ENCODE assay signal across 26 mouse cellular contexts in genomic region chr7:76177420-76177819, GRCm38 (mm10). TPM values are rescaled to one million over a fixed set of nuclear protein-coding genes. Genes with fewer than 3 reads are reported as not detected.
DNase-seq lines count a peak whose midpoint lies in the region; ATAC-seq lines count a peak whose summit lies in the region.
"Had no signal": no experiment of that assay in that cellular context is flagged by ENCODE, and none has a peak within 500 bp of the region (broad histone marks: within the 10 kb centered on the region; RNA-seq: fewer than 3 reads in every experiment).

No protein-coding gene starts in this region.

- no peak overlapping the region for H3K27ac ChIP-seq in neural tube, embryonic 11.5 days (ENCODE audit: low read depth, low read length)
- H3K27ac ChIP-seq: embryonic facial prominence, embryonic 15.5 days; forebrain, embryonic 10.5 days; hindbrain, embryonic 10.5 days had no signal

- no peaks in the 10 kb centered on the region for H3K4me1 ChIP-seq in neural tube, embryonic 11.5 days (ENCODE audit: control insufficient read depth, insufficient read depth, low read length)
- H3K4me1 ChIP-seq: embryonic facial prominence, embryonic 15.5 days; forebrain, embryonic 10.5 days; hindbrain, embryonic 10.5 days had no signal

- no peaks in the 10 kb centered on the region for H3K9me3 ChIP-seq in neural tube, embryonic 11.5 days (ENCODE audit: control insufficient read depth, low read length)
- H3K9me3 ChIP-seq: embryonic facial prominence, embryonic 15.5 days; forebrain, embryonic 10.5 days; heart, embryonic 12.5 days; hindbrain, embryonic 10.5 days had no signal

- ATAC-seq in neural tube, embryonic 11.5 days (ENCODE audit: insufficient read depth, low FRiP score, low TSS enrichment), result no peak
- ATAC-seq: forebrain, embryonic 14.5 days; hindbrain, embryonic 16.5 days had no signal

- WGBS in neural tube, embryonic 11.5 days, result 63% methylated on average over 2 of the region's 2 CpGs

- no peak overlapping the region for H3K4me2 ChIP-seq in neural tube, embryonic 11.5 days (ENCODE audit: low read depth)
- H3K4me2 ChIP-seq: embryonic facial prominence, embryonic 15.5 days; heart, embryonic 12.5 days had no signal

- no peak overlapping the region for H3K9ac ChIP-seq in neural tube, embryonic 11.5 days (ENCODE audit: low read length)
- H3K9ac ChIP-seq: embryonic facial prominence, embryonic 15.5 days; heart, embryonic 12.5 days had no signal

- peak; percentile 49 for DNase-seq in adrenal gland, adult 2 months
- no peak for DNase-seq in adrenal gland, adult 18-20 months (ENCODE audit: low spot score in 2 of 2)
- DNase-seq in neural tube, embryonic 11.5 days (ENCODE audit: low spot score), result peak; percentile 12
- no peak for DNase-seq in neural tube, embryonic 10.5 days (ENCODE audit: extremely low spot score, low spot score)
- peak; percentile 5 for DNase-seq in adrenal gland, postnatal 10 days
- DNase-seq in brain, adult 2 months (ENCODE audit: low read depth, low spot score), result peak; percentile 25
- DNase-seq in lung, adult 18-20 months, result no peak
- no peak for DNase-seq in lung, postnatal 4 days
- DNase-seq: cerebellum, adult 18-20 months; cerebellum, postnatal 10 days; embryo, embryonic 11 days; kidney, adult 11 months; kidney, adult 9 months had no signal

- H3K36me3 ChIP-seq in neural tube, embryonic 11.5 days (ENCODE audit: control insufficient read depth, insufficient read depth, low read length), result no peaks in the 10 kb centered on the region
- H3K36me3 ChIP-seq: embryonic facial prominence, embryonic 15.5 days; forebrain, embryonic 10.5 days; heart, embryonic 12.5 days; hindbrain, embryonic 10.5 days had no signal

- no peak overlapping the region for H3K4me3 ChIP-seq in neural tube, embryonic 11.5 days (ENCODE audit: low read depth, low read length)
- H3K4me3 ChIP-seq: embryonic facial prominence, embryonic 15.5 days; erythroblast, embryonic 14.5 days; forebrain, embryonic 10.5 days; heart, embryonic 12.5 days; hindbrain, embryonic 10.5 days had no signal

- H3K27me3 ChIP-seq in neural tube, embryonic 11.5 days (ENCODE audit: control insufficient read depth, insufficient read depth, low read length), result no peaks in the 10 kb centered on the region
- H3K27me3 ChIP-seq: embryonic facial prominence, embryonic 15.5 days; heart, embryonic 12.5 days had no signal

RNA-seq across cellular contexts. Expression of gene Agbl1, which starts 52.3 kb away (rescaled TPM):
- total RNA-seq in adrenal gland, adult 2 months (2021), result not detected
- polyA plus RNA-seq in adrenal gland, adult 2 months (2012; rRNA removed), result not detected in 2 replicates
- not detected for total RNA-seq in adrenal gland, adult 18-20 months (2021)
- 0.09 and 0.17 TPM in 2 replicates for polyA plus RNA-seq in neural tube, embryonic 11.5 days (2014; fragmentation: Nextera tagmentation; extraction: Ambion mirVana)
- total RNA-seq in adrenal gland, postnatal 10 days (2021), result under 1 TPM; 0.15 to 0.64 TPM
- total RNA-seq: common myeloid progenitor, adult 5-6 weeks; granulocyte monocyte progenitor cell, adult 5-6 weeks had no signal
- polyA plus RNA-seq: C2C12; embryonic facial prominence, embryonic 11.5 days; erythroblast, embryonic 14.5 days; forebrain, embryonic 10.5 days; heart, embryonic 12.5 days; heart, embryonic 16.5 days; intestine, embryonic 14.5 days had no signal

Comparison
In these comparisons a context has a peak if more than half of its experiments do, and no peak if none do; other contexts are left out.
1. DNase-seq: peak in adrenal gland, adult 2 months (single experiment), neural tube, embryonic 11.5 days (single experiment), adrenal gland, postnatal 10 days (single experiment) and brain, adult 2 months (single experiment); none in adrenal gland, adult 18-20 months (0 of 2), neural tube, embryonic 10.5 days (single experiment), lung, adult 18-20 months (0 of 2) and lung, postnatal 4 days (0 of 2).